In the genomic region with DNA sequence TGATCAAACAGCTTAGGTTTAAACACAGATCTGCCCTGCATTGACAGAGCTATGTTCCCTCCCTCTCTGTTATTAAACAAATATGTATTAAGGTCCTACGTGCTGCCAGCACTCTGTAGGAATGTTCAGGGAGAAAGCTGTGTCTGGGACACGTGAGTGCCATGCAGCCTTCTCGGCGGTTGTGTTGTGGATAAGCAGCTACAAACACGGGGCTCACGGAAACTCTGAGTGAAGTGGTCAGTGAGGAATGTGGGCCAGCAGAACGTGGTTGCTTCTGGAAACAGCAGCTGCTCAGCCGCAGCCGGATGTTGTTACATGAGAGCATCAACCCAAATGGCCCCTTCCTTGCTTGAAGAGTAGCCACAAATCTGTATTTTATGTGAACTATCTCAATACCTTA, we compare ENCODE assay signal across 10 mouse cellular contexts.
DNase-seq lines count a peak whose midpoint lies in the region; ATAC-seq lines count a peak whose summit lies in the region.
"Had no signal": no experiment of that assay in that cellular context is flagged by ENCODE, and none has a peak within 500 bp of the region (broad histone marks: within the 10 kb centered on the region; RNA-seq: fewer than 3 reads in every experiment).

No protein-coding gene starts in this region.

- H3K4me2 ChIP-seq in forebrain, embryonic 16.5 days (ENCODE audit: low read length), result no peak overlapping the region
- H3K4me2 ChIP-seq: embryonic facial prominence, embryonic 12.5 days; liver, embryonic 13.5 days had no signal

- H3K4me3 ChIP-seq in forebrain, embryonic 16.5 days (replicated peaks; ENCODE audit: low read length), result no peak overlapping the region
- H3K4me3 ChIP-seq: embryonic facial prominence, embryonic 12.5 days; liver, embryonic 13.5 days had no signal

- peaks cover 7% of the 10 kb centered on the region for H3K4me1 ChIP-seq in forebrain, embryonic 16.5 days (replicated peaks; ENCODE audit: control insufficient read depth, insufficient read depth, low read length)
- H3K4me1 ChIP-seq: embryonic facial prominence, embryonic 12.5 days had no signal

- DNase-seq in 416B (ENCODE audit: low read depth), result peak; percentile 94
- peak; percentile 62 for DNase-seq in T-cell, adult 2 months (ENCODE audit: low spot score)
- DNase-seq in heart, postnatal 14 days, result peak; percentile 35 to 51
- DNase-seq in lung, postnatal 36 days, result peak; percentile 81
- no peak for DNase-seq in right cerebral cortex, postnatal 10 days (ENCODE audit: low spot score in 2 of 2)
- DNase-seq in cerebellum, adult 18-20 months, result no peak
- no peak for DNase-seq in cerebellum, adult 9-10 months
- DNase-seq: liver, embryonic 13.5 days had no signal

- whole genome bisulfite sequencing in forebrain, embryonic 16.5 days, result 84% methylated on average over 9 of the region's 9 CpGs

- H3K9me3 ChIP-seq in forebrain, embryonic 16.5 days (ENCODE audit: control insufficient read depth, low read length), result no peaks in the 10 kb centered on the region
- H3K9me3 ChIP-seq: embryonic facial prominence, embryonic 12.5 days; liver, embryonic 13.5 days had no signal

- no peak for ATAC-seq in forebrain, embryonic 16.5 days

- H3K36me3 ChIP-seq in forebrain, embryonic 16.5 days (ENCODE audit: control insufficient read depth, insufficient read depth), result no peaks in the 10 kb centered on the region
- H3K36me3 ChIP-seq: embryonic facial prominence, embryonic 12.5 days; liver, embryonic 13.5 days had no signal

- no peaks in the 10 kb centered on the region for H3K27me3 ChIP-seq in forebrain, embryonic 16.5 days (replicated peaks; ENCODE audit: control insufficient read depth, insufficient read depth, low read length)
- H3K27me3 ChIP-seq: embryonic facial prominence, embryonic 12.5 days; liver, embryonic 13.5 days had no signal

- no peak overlapping the region for H3K9ac ChIP-seq in forebrain, embryonic 16.5 days (replicated peaks; ENCODE audit: low read depth, low read length)
- H3K9ac ChIP-seq: embryonic facial prominence, embryonic 12.5 days; liver, embryonic 13.5 days had no signal

- intact Hi-C loops in heart, postnatal 14 days (cut with DNase I), result no loop called here

- H3K27ac ChIP-seq in forebrain, embryonic 16.5 days (ENCODE audit: low read length), result no peak overlapping the region
- H3K27ac ChIP-seq: embryonic facial prominence, embryonic 12.5 days; liver, embryonic 13.5 days had no signal

Comparison
In these comparisons a context has a peak if more than half of its experiments do, and no peak if none do; other contexts are left out.
1. DNase-seq: peak in 416B (single experiment), T-cell, adult 2 months (single experiment), heart, postnatal 14 days (2 of 2) and lung, postnatal 36 days (single experiment); none in right cerebral cortex, postnatal 10 days (0 of 2), cerebellum, adult 18-20 months (0 of 2) and cerebellum, adult 9-10 months (single experiment).